Mouse (Mus musculus): ENCODE measurements around the gene Dnajc22.

Dnajc22 gene

GRCm38 (mm10) chr15:99116539-99116938, 23.6 kb downstream of the Dnajc22 start:
- no peak for DNase-seq

DNA sequence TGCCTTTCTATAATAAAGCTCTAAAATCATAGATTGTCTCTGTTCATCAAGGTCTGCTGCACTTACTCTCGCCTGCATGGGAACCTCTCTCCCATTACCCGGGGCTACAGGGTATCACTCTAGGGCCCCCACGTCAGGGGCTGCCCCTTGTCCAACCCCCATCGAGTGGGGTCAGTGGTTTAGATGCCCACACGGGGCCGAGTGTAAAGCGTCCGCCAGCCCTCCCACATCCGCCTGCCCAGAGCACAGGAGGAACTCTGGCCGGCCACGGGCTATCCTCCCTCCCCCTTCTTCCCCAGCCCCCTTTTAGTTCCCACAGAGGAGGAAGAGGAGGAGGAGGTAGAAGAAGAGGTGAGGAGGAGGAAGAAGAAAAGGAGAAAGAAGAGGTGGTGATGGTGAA, 27.8 kb downstream of the Dnajc22 start:
- DNase-seq = no peak

DNA sequence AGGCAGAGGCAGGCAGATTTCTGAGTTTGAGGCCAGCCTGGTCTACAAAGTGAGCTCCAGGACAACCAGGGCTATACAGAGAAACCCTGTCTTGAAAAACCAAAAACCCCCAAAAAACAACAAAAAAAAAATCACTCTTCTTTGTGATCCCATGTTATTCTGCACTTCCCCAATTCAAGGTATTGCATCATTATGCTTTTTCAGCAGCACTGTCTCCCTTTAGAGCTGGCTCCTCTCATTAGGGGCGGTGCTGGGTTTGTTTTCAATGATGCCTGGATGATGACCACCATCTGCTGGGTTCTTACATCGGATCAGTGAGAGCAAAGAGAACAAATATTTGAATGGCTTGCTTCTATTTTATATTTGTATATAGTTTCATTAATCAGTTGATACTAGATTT, 29.7 kb downstream of the Dnajc22 start:
- DNase-seq = no peak

DNA sequence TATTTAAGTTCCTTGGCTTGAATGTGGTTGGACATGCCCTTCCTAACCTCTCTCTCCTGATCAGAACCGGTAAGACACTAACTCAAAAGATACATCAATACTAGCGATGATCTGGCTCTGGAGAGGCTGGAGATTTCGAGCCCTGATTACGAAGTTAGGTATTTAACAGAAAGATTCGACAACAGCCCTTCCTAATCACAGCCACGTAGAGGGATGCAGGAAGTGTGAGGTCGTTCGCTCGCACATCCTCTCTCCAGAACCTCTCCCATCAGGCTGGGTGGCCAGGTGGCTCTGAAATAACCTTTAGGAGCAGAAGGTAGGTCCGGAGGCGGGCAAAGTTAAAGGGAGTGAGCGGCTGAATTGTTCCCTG, 32.7 kb downstream of the Dnajc22 start, which contains the start of gene Spats2:
Gene Spats2 (plus strand): TSS at position 206 of the 370 bp plus-strand sequence.
- DNase-seq = no peak

- DNase-seq = peak; percentile 90 to 92
Observed at GRCm38 (mm10) chr15:99126081-99126815, 33.3 kb downstream of the Dnajc22 start.

DNA sequence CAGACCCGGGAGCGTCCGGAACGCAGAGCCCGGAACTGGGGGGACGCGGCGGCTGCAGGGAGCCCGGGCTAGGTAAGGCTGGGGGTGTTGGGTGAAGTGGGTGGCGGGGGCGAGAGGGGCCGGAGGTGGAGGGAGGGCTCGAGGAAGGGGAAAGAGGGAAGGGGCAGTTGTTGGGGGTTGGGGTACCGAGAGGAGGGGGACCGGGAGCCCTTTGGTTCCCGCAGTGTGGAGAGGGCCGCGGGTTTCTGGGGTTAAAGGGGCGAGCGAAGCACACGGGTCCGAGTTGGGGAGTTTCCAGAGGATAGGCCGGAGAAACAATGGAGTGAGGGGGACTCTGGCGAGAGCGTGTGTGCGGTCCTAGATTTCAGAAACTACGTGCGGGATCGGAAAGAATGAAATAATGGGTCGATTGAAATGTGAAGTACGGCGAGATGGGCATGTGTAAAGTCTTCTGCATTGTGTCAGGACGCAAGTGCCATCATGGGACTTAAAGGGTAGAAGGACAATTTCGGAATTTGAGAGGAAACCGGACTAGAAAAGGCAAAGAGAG, 33.9 kb downstream of the Dnajc22 start:
- peak in 1 of 2 experiments; percentile 39 for DNase-seq

GRCm38 (mm10) chr15:99127851-99128522, 35.0 kb downstream of the Dnajc22 start:
- no peak for DNase-seq

DNA sequence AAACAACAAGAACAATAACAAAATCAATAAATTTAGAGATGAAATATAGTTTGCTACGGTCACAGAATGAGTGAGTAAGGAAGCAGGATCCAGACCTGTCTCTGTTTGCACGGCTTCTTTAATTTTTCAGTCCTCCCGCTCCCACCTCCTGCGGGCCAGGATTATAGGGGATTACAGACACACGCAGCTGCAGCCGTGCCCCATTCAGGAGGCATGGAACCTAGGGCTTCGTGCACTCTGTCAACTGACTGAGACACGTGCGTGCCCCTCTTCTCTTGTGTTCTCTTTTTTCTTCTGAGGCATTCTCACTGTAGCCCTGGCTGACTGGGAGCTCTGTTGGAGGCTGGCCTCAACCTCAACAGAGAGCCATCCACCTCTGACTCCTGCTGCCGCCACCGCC, 36.5 kb downstream of the Dnajc22 start:
- DNase-seq = no peak

GRCm38 (mm10) chr15:99129956-99130910, 37.3 kb downstream of the Dnajc22 start:
- DNase-seq = no peak

- DNase-seq = no peak
Observed at GRCm38 (mm10) chr15:99138389-99138788, 45.4 kb downstream of the Dnajc22 start.

DNA sequence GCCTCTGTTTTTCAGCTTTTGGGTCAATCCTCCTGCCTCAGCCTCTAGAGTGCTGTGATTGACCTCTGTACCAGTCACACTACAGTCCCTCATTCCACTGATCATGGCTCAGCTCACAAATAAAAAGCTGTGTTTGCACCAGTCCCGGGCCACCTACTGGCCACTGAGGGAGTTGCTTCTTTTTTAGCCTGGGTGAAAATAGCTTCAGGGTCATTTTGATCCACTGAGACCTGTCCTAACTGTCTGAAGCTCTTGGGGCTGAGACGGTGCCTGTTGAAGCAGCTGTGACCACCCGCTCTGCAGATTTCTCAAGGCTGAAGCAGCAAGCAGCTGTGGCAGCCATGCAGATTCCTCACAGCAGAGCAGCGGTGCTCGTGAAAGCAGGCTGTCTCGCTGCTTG, 46.7 kb downstream of the Dnajc22 start:
- peak; percentile 31 to 53 for DNase-seq

DNA sequence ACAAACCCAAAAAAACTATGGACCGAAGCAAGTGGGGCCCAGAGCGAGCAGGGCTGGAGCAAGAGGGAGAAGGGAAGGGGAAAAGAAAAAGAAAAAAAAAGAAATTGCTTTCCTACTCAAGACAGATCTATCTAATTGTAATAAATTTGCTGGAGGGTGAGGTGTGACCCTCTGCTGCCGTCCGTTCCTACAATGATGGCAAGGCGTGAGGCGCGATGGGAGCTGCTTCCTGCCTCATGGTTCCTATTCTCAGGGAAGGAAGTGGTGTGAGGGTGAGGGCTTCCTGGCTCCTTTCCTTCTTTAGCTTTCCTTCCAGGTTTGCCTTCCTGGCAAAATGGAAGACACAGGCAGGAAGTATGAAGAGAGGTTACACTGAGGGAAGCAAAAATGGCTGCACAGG, 57.5 kb downstream of the Dnajc22 start:
- no peak for DNase-seq

DNA sequence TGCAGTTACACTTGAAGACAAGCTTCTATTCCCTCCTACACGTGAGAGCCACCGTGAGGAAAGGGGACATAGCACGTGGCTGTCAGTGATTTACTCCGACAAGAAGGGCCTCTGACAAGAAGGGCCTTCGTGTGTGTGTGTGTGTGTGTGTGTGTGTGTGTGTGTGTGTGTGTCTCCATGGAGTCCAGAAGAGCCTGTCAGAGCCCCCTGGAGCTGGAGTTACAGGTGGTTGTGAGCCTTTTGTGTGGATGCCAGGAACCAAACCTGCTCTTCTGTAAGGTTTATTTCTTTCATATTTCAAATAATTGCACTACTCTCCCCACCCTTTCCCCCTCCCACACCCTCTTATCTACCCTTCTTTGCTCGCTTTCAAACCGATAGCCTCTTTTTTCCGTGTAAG, 58.4 kb downstream of the Dnajc22 start:
- DNase-seq = no peak

- no peak for DNase-seq
Observed at GRCm38 (mm10) chr15:99153466-99153865, 60.5 kb downstream of the Dnajc22 start.
